Mouse (Mus musculus) bone marrow, adult 2 months (tissue): ENCODE measurements around the gene Gm11733.

ENCODE experiments used
- CTCF ChIP-seq: fragments of 200-500 bp; IDR thresholded peaks from 2 replicates; pipeline ENCODE4 v1.5.1; 2011; ENCODE audit warnings: low read length, control low read depth; ENCODE audit not compliant: control insufficient read depth, insufficient read depth
- POLR2A ChIP-seq: fragments of 200-500 bp; IDR thresholded peaks from 2 replicates; pipeline ENCODE4 v1.6.1; 2011; ENCODE audit warnings: low read depth, mild to moderate bottlenecking, control low read depth, low read length, borderline replicate concordance; ENCODE audit not compliant: control insufficient read depth

DNA sequence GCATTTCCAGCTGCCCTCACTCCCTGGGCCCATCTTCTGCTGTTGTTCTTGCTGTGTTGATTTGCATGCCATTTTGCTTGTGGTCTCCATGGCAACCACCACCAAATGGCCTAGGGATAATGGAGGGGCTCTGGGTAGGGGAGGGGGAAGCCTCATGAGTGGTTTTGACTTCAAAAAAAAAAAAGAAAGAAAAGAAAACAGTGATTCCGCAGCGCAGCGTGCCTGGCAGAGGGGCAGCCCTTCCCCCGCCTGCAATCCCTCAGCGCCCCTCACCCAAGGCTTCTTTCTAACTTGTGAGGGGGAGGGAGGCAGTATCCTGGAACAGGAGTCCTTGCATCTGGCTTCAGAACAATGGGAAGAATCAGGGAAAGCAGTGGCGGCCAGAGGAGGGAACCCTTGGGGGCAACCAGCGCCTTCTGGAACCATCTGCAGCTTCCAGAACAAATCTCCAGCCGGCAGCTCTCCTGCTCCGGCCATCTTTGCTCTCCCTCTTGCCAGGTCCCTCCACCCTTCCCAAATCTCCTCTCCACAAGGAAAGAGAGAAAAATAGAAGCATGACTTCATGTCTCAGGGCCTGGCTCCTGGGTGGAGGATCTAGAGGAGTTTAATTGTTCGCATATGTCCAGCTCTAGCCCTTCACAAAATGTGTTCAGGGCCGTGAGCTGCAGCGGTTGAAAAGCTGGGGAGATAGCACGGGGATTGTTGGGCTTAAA lies 5.0 kb upstream of the Gm11733 start:
- TF ChIP-seq CTCF (no peak), POLR2A (no peak)
